In genomic region chr2:117660217-117660924, GRCm38 (mm10) we compare ENCODE assay signal across 24 mouse cellular contexts.
"Had no signal": no experiment of that assay in that cellular context is flagged by ENCODE, and none has a peak within 500 bp of the region (broad histone marks: within the 10 kb centered on the region; RNA-seq: fewer than 3 reads in every experiment).

No protein-coding gene starts in this region.

- H3K27me3 ChIP-seq: heart, embryonic 13.5 days; heart, embryonic 15.5 days; hindbrain, embryonic 13.5 days; hindbrain, embryonic 15.5 days; kidney, embryonic 15.5 days; limb, embryonic 12.5 days had no signal

- H3K4me1 ChIP-seq: heart, embryonic 13.5 days; heart, embryonic 15.5 days; hindbrain, embryonic 13.5 days; hindbrain, embryonic 15.5 days; kidney, embryonic 15.5 days; limb, embryonic 10.5 days; limb, embryonic 12.5 days had no signal

- H3K9me3 ChIP-seq: heart, embryonic 13.5 days; heart, embryonic 15.5 days; hindbrain, embryonic 13.5 days; hindbrain, embryonic 15.5 days; kidney, embryonic 15.5 days; limb, embryonic 10.5 days; limb, embryonic 12.5 days had no signal

- H3K4me2 ChIP-seq: heart, embryonic 11.5 days; heart, embryonic 13.5 days; heart, embryonic 15.5 days; hindbrain, embryonic 13.5 days; hindbrain, embryonic 15.5 days; kidney, embryonic 15.5 days; limb, embryonic 12.5 days had no signal

- H3K27ac ChIP-seq: heart, adult 2 months; heart, embryonic 13.5 days; heart, embryonic 15.5 days; hindbrain, embryonic 13.5 days; hindbrain, embryonic 15.5 days; hindbrain, postnatal 0 days; kidney, embryonic 15.5 days; kidney, postnatal 0 days; layer of hippocampus, adult 2 months; left cerebral cortex, adult 2 months; limb, embryonic 10.5 days; limb, embryonic 12.5 days had no signal

- ATAC-seq: hindbrain, postnatal 0 days; intestine, embryonic 16.5 days had no signal

- H3K4me3 ChIP-seq: heart, adult 2 months; heart, embryonic 13.5 days; heart, embryonic 15.5 days; hindbrain, embryonic 13.5 days; hindbrain, embryonic 15.5 days; kidney, embryonic 15.5 days; layer of hippocampus, adult 2 months; left cerebral cortex, adult 2 months; limb, embryonic 10.5 days; limb, embryonic 12.5 days had no signal

- H3K9ac ChIP-seq: heart, embryonic 13.5 days; heart, embryonic 15.5 days; hindbrain, embryonic 13.5 days; hindbrain, embryonic 15.5 days; kidney, embryonic 15.5 days; limb, embryonic 12.5 days had no signal

- DNase-seq: gastrocnemius, postnatal 14 days; gastrocnemius, postnatal 36 days; heart, adult 11 months; heart, adult 2 months; heart, postnatal 14 days; heart, postnatal 36 days; kidney, adult 11 months; kidney, adult 2 months; kidney, adult 9 months; kidney, postnatal 14 days; kidney, postnatal 36 days had no signal

- H3K36me3 ChIP-seq: heart, embryonic 13.5 days; heart, embryonic 15.5 days; hindbrain, embryonic 13.5 days; hindbrain, embryonic 15.5 days; kidney, embryonic 15.5 days; limb, embryonic 10.5 days; limb, embryonic 12.5 days had no signal
